31 mouse cellular contexts compared by ENCODE assay signal in genomic region chrX:168403512-168403911, GRCm38 (mm10).
"Had no signal": no experiment of that assay in that cellular context is flagged by ENCODE, and none has a peak within 500 bp of the region (broad histone marks: within the 10 kb centered on the region; RNA-seq: fewer than 3 reads in every experiment).

No protein-coding gene starts in this region.

- ATAC-seq: liver, embryonic 12.5 days; liver, postnatal 0 days; lung, postnatal 0 days; midbrain, embryonic 13.5 days; midbrain, embryonic 15.5 days; midbrain, embryonic 16.5 days had no signal

- H3K27me3 ChIP-seq: limb, embryonic 12.5 days; limb, embryonic 15.5 days; liver, embryonic 12.5 days; liver, embryonic 13.5 days; liver, embryonic 15.5 days; megakaryocyte, embryonic 14.5 days; midbrain, embryonic 12.5 days; midbrain, embryonic 13.5 days; midbrain, embryonic 15.5 days had no signal

- H3K9ac ChIP-seq: limb, embryonic 12.5 days; limb, embryonic 13.5 days; limb, embryonic 15.5 days; liver, embryonic 12.5 days; liver, embryonic 13.5 days; liver, embryonic 14.5 days; liver, embryonic 15.5 days; liver, postnatal 0 days; lung, embryonic 14.5 days; lung, embryonic 15.5 days; midbrain, embryonic 12.5 days; midbrain, embryonic 13.5 days; midbrain, embryonic 15.5 days had no signal

- DNase-seq: left cerebral cortex, postnatal 4 days; liver; liver, embryonic 13.5 days; liver, postnatal 0 days; lung, adult 18-20 months; lung, adult 2 months; lung, embryonic 14.5 days; lung, postnatal 10 days; lung, postnatal 14 days; lung, postnatal 36 days; lung, postnatal 4 days; midbrain, embryonic 14.5 days had no signal

- H3K27ac ChIP-seq: limb, embryonic 10.5 days; limb, embryonic 12.5 days; limb, embryonic 13.5 days; limb, embryonic 15.5 days; liver, embryonic 12.5 days; liver, embryonic 13.5 days; liver, embryonic 14.5 days; liver, embryonic 15.5 days; lung, embryonic 15.5 days; macrophage; midbrain, embryonic 10.5 days; midbrain, embryonic 12.5 days; midbrain, embryonic 13.5 days; midbrain, embryonic 15.5 days had no signal

- H3K4me3 ChIP-seq: limb, embryonic 10.5 days; limb, embryonic 12.5 days; limb, embryonic 13.5 days; limb, embryonic 15.5 days; liver, embryonic 12.5 days; liver, embryonic 13.5 days; liver, embryonic 15.5 days; lung, embryonic 15.5 days; megakaryocyte, embryonic 14.5 days; midbrain, embryonic 10.5 days; midbrain, embryonic 12.5 days; midbrain, embryonic 13.5 days; midbrain, embryonic 15.5 days; myocyte had no signal

- H3K36me3 ChIP-seq: limb, embryonic 10.5 days; limb, embryonic 12.5 days; limb, embryonic 13.5 days; limb, embryonic 15.5 days; liver, embryonic 12.5 days; liver, embryonic 13.5 days; liver, embryonic 15.5 days; lung, embryonic 15.5 days; midbrain, embryonic 10.5 days; midbrain, embryonic 12.5 days; midbrain, embryonic 13.5 days; midbrain, embryonic 15.5 days had no signal

- H3K4me1 ChIP-seq: limb, embryonic 10.5 days; limb, embryonic 12.5 days; limb, embryonic 13.5 days; limb, embryonic 15.5 days; liver, embryonic 12.5 days; liver, embryonic 13.5 days; liver, embryonic 15.5 days; lung, embryonic 15.5 days; megakaryocyte, embryonic 14.5 days; midbrain, embryonic 10.5 days; midbrain, embryonic 12.5 days; midbrain, embryonic 13.5 days; midbrain, embryonic 15.5 days had no signal

- H3K4me2 ChIP-seq: limb, embryonic 12.5 days; limb, embryonic 13.5 days; limb, embryonic 15.5 days; liver, embryonic 11.5 days; liver, embryonic 12.5 days; liver, embryonic 13.5 days; liver, embryonic 15.5 days; lung, embryonic 14.5 days; lung, embryonic 15.5 days; midbrain, embryonic 11.5 days; midbrain, embryonic 12.5 days; midbrain, embryonic 13.5 days; midbrain, embryonic 15.5 days had no signal

- H3K9me3 ChIP-seq: limb, embryonic 10.5 days; limb, embryonic 12.5 days; limb, embryonic 13.5 days; limb, embryonic 15.5 days; liver, embryonic 12.5 days; liver, embryonic 13.5 days; liver, embryonic 15.5 days; lung, embryonic 15.5 days; megakaryocyte, embryonic 14.5 days; midbrain, embryonic 10.5 days; midbrain, embryonic 12.5 days; midbrain, embryonic 13.5 days; midbrain, embryonic 15.5 days had no signal
